Mouse (Mus musculus) T-helper 17 cell (primary cell): ENCODE data around the gene Gm8246.
"Not testable (repeated sequence)": the region's sequence is repeated elsewhere in the genome, so short reads cannot be mapped to it uniquely, and the experiment has no call there.

ENCODE experiments used
- in situ Hi-C, 2 experiments: fragments of 300-600 bp; cut with MboI, MseI; formaldehyde crosslinking; loops; 1 replicate in 1 of 2; 2 replicates in 1 of 2; pipeline ENCODE4 v1.15.1; 2025; ENCODE audit warnings: high pct_unique_total_duplicates in 2 of 2

Gene Gm8246

DNA sequence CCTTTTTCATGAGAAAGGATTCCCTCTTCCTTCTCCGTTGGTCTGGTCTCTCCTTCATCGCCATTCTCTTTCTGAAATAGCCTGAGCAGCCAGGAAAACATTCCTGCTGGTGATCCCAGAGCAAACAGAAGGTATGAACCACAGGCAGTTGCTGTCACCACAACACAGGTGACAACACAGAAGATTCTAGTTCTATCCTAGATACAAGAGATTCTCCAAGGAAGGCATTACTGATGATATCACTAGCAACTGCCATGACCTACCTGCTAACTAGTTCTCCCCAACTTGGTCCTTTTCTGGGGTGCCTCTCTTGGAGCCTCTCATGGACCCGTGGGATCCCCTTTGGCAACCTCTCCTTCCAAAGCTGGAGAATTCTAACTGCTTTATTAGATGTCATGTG, at the start of gene Gm8246:
Gene Gm8246, minus strand, starts transcription at position 101 of the 400 bp plus-strand sequence.
- in situ Hi-C loops, result loop anchor here in 1 of 2 experiments (25.0 kb wide), 2 partner anchors 340 to 385 kb away; partner anchors contain the start of gene Gm8279

DNA sequence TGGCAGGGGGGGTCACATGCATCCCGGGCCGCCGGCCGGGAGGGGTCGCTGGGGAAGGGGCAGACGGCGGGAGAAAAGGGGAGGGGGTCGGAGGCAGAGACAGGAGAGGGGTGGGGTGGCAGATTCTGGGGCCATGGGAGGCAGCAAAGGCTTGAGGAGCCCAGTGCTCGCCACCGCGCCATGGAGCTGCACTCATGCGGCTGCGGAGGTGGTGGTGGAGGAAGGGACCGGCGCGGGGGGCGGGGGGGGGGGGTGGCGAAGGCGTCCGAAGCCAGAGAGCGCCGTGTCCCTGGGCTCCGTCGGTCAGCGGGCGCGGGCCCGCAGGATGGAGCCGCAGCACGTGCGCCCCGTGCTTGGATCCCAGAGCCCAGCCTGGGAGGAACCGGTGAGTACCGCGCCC, 23.7 kb upstream of the Gm8246 start, which contains the start of gene Gm3488:
Gene Gm3488, plus strand, starts transcription at position 301 of the 400 bp plus-strand sequence.
- in situ Hi-C loops, result not testable (repeated sequence)

- in situ Hi-C loops, result loop anchor here in 1 of 2 experiments (25.0 kb wide), 2 partner anchors 347 to 378 kb away; partner anchors contain the start of gene Gm8279
These were observed 6.3 kb upstream of the Gm8246 start, which contains the start of gene Gm3187 for GRCm38 (mm10) chr14:5483907-5484306. Gm3187 (plus strand) TSS chr14:5484207.

DNA sequence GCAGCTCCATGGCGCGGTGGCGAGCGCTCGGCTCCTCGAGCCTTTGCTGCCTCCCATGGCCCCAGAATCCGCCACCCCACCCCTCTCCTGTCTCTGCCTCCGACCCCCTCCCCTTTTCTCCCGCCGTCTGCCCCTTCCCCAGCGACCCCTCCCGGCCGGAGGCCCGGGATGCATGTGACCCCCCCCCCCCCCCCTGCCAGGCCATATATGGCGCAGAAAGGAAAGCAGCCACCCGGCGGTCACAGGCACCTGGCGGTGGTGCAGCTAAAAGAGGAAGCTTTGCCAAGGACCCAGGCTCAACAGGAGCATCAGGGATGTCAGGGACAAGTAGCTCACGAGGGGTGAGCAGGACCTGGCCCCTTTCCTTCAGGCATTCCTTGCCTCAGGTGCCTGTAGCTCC, 17.2 kb downstream of the Gm8246 start:
- in situ Hi-C loops, result not testable (repeated sequence)

- in situ Hi-C loops, result not testable (repeated sequence)
These were observed 22.3 kb downstream of the Gm8246 start, which contains the start of gene Gm3194 for GRCm38 (mm10) chr14:5455367-5455766. Gm3194 (minus strand) TSS chr14:5455467.
